Mouse (Mus musculus): ENCODE measurements around the gene Slc12a7.

DNA sequence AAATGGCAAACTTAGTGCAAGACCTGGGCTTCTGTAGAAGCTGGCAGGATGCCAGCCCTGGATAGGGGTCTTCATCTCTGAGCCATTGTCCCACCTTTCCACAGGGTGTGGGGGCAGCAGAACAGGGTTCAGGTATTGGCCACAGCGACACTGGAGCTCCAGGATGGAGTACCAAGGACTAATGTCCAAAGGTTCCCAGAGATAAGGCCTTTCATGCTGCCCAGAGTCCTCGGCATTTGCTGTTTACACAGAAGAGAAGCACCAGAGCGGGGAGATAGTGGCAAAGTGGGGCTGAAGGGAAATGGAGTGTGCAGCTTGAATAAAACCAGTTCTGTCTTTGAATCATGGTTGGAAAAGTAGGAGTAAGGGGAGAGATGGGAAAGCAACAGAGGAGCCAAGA is 36.4 kb upstream of the Slc12a7 start:
- TF ChIP-seq CTCF (IDR thresholded peaks at IDR 0.05; ENCODE audit: low read depth, low read length) (no peak), POLR2A (IDR thresholded peaks at IDR 0.05; ENCODE audit: borderline replicate concordance, low read depth, low read length) (no peak)
